ENCODE assay signal across 28 mouse cellular contexts in genomic region chr4:137130619-137131212, GRCm38 (mm10).
DNase-seq lines count a peak whose midpoint lies in the region; ATAC-seq lines count a peak whose summit lies in the region.
"Had no signal": no experiment of that assay in that cellular context is flagged by ENCODE, and none has a peak within 500 bp of the region (broad histone marks: within the 10 kb centered on the region; RNA-seq: fewer than 3 reads in every experiment).

No protein-coding gene starts in this region.

- peaks cover 36% of the 10 kb centered on the region for H3K4me1 ChIP-seq in kidney, embryonic 16.5 days (ENCODE audit: insufficient read depth, low read length)

- no peaks in the 10 kb centered on the region for H3K9me3 ChIP-seq in kidney, embryonic 16.5 days (ENCODE audit: low read length)
- H3K9me3 ChIP-seq: embryonic facial prominence, embryonic 13.5 days; forebrain, embryonic 10.5 days; forebrain, embryonic 15.5 days; heart, embryonic 10.5 days; hindbrain, embryonic 13.5 days; kidney, embryonic 15.5 days; limb, embryonic 13.5 days had no signal

- H3K9ac ChIP-seq in kidney, embryonic 16.5 days (replicated peaks; ENCODE audit: low read length): no peak overlapping the region
- H3K9ac ChIP-seq: embryonic facial prominence, embryonic 13.5 days; forebrain, embryonic 15.5 days; hindbrain, embryonic 13.5 days; kidney, embryonic 15.5 days; limb, embryonic 13.5 days had no signal

- no peaks in the 10 kb centered on the region; the same call in 1 of the 2 replicates for H3K27me3 ChIP-seq in kidney, embryonic 16.5 days (ENCODE audit: insufficient read depth, low read length)
- H3K27me3 ChIP-seq: forebrain, embryonic 15.5 days; hindbrain, embryonic 13.5 days had no signal

- H3K27ac ChIP-seq in kidney, embryonic 16.5 days (ENCODE audit: low read length): no peak overlapping the region
- H3K27ac ChIP-seq: embryonic facial prominence, embryonic 13.5 days; forebrain, embryonic 15.5 days; heart, embryonic 10.5 days; hindbrain, embryonic 13.5 days; kidney, embryonic 15.5 days; limb, embryonic 13.5 days; macrophage had no signal

- H3K4me2 ChIP-seq in kidney, embryonic 16.5 days (replicated peaks; ENCODE audit: low read depth, low read length): no peak overlapping the region
- H3K4me2 ChIP-seq: embryonic facial prominence, embryonic 13.5 days; forebrain, embryonic 15.5 days; hindbrain, embryonic 13.5 days; kidney, embryonic 15.5 days; limb, embryonic 13.5 days; liver, embryonic 11.5 days; midbrain, embryonic 11.5 days had no signal

- ATAC-seq in kidney, embryonic 16.5 days (ENCODE audit: low FRiP score, low TSS enrichment): peak; percentile 25; the same call in 1 of the 2 replicates
- ATAC-seq in granulocyte monocyte progenitor cell, adult 5-6 weeks (replicated peaks; ENCODE audit: poor library complexity, severe bottlenecking): peak; percentile 27; the same call in 1 of the 2 replicates
- ATAC-seq: CD4-positive, CD25-positive, alpha-beta regulatory T cell, adult 4 months; forebrain, embryonic 15.5 days; intestine, postnatal 0 days; lung, postnatal 0 days; midbrain, embryonic 16.5 days had no signal

- no peaks in the 10 kb centered on the region for H3K36me3 ChIP-seq in kidney, embryonic 16.5 days (ENCODE audit: insufficient read depth, low read length)
- H3K36me3 ChIP-seq: embryonic facial prominence, embryonic 13.5 days; forebrain, embryonic 10.5 days; forebrain, embryonic 15.5 days; heart, embryonic 10.5 days; hindbrain, embryonic 13.5 days; kidney, embryonic 15.5 days; limb, embryonic 13.5 days had no signal

- peak; percentile 18 for DNase-seq in adrenal gland, postnatal 25 days
- DNase-seq in adrenal gland, postnatal 4 days (ENCODE audit: low spot score in 2 of 2): no peak
- DNase-seq in kidney, adult 8-10 months: no peak
- peak; percentile 51 to 58 for DNase-seq in adrenal gland, postnatal 36 days
- no peak for DNase-seq in right cerebral cortex, postnatal 10 days (ENCODE audit: low spot score in 2 of 2)
- DNase-seq: cerebellum, adult 8-10 months; cerebellum, postnatal 25 days; embryo, embryonic 11 days; heart, postnatal 36 days; lung, adult 18-20 months; thymus, adult 2 months; thymus, postnatal 36 days had no signal

- 29% methylated on average over 7 of the region's 7 CpGs for WGBS in kidney, embryonic 16.5 days

- no peak overlapping the region for H3K4me3 ChIP-seq in kidney, embryonic 16.5 days (ENCODE audit: low read length)
- H3K4me3 ChIP-seq: embryonic facial prominence, embryonic 13.5 days; forebrain, embryonic 10.5 days; forebrain, embryonic 15.5 days; heart, embryonic 10.5 days; hindbrain, embryonic 13.5 days; kidney, embryonic 15.5 days; limb, embryonic 13.5 days had no signal

Comparison
In these comparisons a context has a peak if more than half of its experiments do, and no peak if none do; other contexts are left out.
1. DNase-seq: peak in adrenal gland, postnatal 25 days (single experiment) and adrenal gland, postnatal 36 days (2 of 2); none in adrenal gland, postnatal 4 days (0 of 2), kidney, adult 8-10 months (0 of 2) and right cerebral cortex, postnatal 10 days (0 of 2).